Mouse (Mus musculus): ENCODE results near the gene Gm29110.
"Not testable (repeated sequence)": the region's sequence is repeated elsewhere in the genome, so short reads cannot be mapped to it uniquely, and the experiment has no call there.

Gm29110 gene

DNA sequence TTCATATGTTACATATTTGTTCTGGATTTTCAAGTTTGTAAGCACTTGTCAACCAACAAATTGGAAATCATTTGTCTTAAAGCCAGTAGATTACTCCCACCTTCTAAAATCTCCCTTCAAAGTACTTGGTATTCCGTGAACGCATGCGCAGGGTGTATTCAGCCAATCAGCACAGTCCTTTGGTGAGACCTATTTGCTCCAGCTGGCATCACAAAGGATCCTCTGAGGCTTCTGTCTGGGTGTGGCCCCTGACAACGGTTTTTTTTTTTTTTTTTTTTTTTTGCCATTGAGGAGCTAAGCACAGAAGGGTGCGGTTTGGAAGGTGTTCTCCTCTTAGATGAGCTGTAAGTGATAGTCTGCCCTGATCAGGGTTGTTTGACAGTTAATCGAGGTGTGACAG is at the start of gene Gm29110:
TSS of gene Gm29110 (plus strand) at position 301 of the 400 bp plus-strand sequence.
- not testable (repeated sequence) for DNase-seq (ENCODE audit: low read depth, low spot score)
